Mouse (Mus musculus): ENCODE data around the gene Ddx20. TPM values are rescaled to one million over a fixed set of nuclear protein-coding genes. Genes with fewer than 3 reads are reported as not detected.

The Ddx20 gene
- total RNA-seq (2014; fragmentation: Nextera tagmentation) (27.8 and 30.0 TPM in 2 replicates), total RNA-seq (2017) (50.3 and 58.6 TPM in 2 replicates)

- ATAC-seq (replicated peaks; ENCODE audit: poor library complexity, severe bottlenecking): peak; percentile 89
Observed at GRCm38 (mm10) chr3:105687324-105688060, at the start of gene Ddx20. Gene Ddx20 (minus strand): TSS chr3:105687574.

- ATAC-seq (replicated peaks; ENCODE audit: poor library complexity, severe bottlenecking): no peak
Observed at GRCm38 (mm10) chr3:105737070-105737469, 49.7 kb upstream of the Ddx20 start.

GRCm38 (mm10) chr3:105736148-105736547 is 48.8 kb upstream of the Ddx20 start:
- ATAC-seq (replicated peaks; ENCODE audit: poor library complexity, severe bottlenecking): no peak

GRCm38 (mm10) chr3:105735285-105735684 is 47.9 kb upstream of the Ddx20 start:
- ATAC-seq (replicated peaks; ENCODE audit: poor library complexity, severe bottlenecking): no peak

GRCm38 (mm10) chr3:105733538-105733937 is 46.2 kb upstream of the Ddx20 start:
- no peak for ATAC-seq (replicated peaks; ENCODE audit: poor library complexity, severe bottlenecking)

DNA sequence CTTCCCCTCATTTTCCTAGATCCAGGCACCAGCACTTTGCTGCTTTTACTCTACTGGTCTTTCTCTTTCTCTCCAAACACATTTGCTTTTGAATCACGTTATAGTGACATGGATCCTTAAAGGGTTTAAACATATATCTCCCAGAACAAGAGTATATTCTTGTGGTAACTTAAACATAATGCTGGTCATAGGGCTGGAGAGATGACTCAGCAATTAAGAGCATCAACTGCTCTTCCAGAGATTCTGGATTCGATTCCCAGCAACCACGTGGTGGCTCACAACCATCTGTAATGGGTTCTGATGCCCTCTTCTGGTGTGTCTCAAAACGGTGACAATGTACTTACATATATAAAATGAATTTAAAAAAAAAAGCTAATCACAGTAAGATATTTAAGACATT is 45.0 kb upstream of the Ddx20 start:
- ATAC-seq (replicated peaks; ENCODE audit: poor library complexity, severe bottlenecking): no peak

DNA sequence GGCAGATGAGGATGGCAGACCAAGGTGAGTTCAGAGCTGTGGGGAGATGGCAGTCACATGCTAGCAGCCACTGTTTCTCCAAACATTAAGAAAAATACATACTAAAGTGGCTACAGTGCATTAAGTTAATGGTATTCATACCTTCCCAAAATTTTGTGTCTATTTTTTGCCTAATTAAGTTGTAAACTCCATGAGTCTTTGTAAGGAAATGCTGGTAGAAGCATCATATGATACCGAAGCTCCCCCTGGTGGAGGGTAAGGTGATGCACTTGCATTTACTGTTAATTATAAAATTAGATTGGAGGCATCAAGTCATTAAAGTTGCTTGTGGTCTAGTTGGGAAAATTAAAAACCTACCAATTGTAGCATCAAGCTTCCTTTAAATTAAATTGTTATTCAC is 38.7 kb upstream of the Ddx20 start:
- peak; percentile 50; the same call in 1 of the 2 replicates for ATAC-seq (replicated peaks; ENCODE audit: poor library complexity, severe bottlenecking)

DNA sequence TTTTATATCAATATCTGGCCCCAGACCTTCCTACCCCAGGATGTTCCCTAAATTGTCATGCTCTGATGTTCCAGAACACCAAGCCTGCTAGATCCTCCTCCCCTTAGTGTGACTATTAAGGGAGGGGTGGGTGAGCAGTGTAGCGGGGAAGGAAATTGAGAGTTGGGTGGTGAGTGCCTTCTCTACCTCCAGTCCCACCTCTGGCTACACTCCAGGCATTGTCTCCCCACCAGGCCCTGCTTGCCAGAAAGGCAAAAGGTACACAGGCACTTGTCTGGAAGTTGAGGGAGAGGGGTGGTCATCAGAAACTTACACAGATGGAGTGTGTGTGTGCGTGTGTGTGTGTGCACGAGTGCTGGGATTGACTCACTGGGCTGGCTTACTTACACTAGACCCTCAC is 35.1 kb upstream of the Ddx20 start:
- no peak for ATAC-seq (replicated peaks; ENCODE audit: poor library complexity, severe bottlenecking)

- peak; percentile 88 for ATAC-seq (replicated peaks; ENCODE audit: poor library complexity, severe bottlenecking)
Observed at GRCm38 (mm10) chr3:105721681-105722201, 34.4 kb upstream of the Ddx20 start.

- ATAC-seq (replicated peaks; ENCODE audit: poor library complexity, severe bottlenecking): no peak
Observed at GRCm38 (mm10) chr3:105720514-105720913, 33.1 kb upstream of the Ddx20 start.

GRCm38 (mm10) chr3:105719979-105720378 is 32.6 kb upstream of the Ddx20 start:
- ATAC-seq (replicated peaks; ENCODE audit: poor library complexity, severe bottlenecking): no peak

DNA sequence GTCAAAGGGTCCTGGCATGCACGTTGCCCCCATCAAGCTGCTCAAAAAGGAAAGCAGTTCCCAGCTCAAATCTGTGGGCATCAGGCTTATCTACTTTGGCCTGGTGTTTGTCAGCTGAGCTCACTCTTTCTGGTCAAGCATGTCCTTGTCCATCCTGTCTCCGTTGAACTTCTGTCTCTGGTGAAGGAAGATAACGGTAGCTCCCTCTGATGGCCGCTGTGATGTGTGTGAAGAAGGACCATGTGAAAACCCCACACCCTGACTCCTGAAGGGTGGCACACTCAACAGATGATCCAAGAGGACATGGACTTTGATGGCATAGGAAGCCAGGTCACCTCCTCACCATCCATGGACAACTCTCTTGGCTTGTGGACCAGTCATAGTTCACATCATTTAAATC is 31.4 kb upstream of the Ddx20 start:
- ATAC-seq (replicated peaks; ENCODE audit: poor library complexity, severe bottlenecking): no peak

DNA sequence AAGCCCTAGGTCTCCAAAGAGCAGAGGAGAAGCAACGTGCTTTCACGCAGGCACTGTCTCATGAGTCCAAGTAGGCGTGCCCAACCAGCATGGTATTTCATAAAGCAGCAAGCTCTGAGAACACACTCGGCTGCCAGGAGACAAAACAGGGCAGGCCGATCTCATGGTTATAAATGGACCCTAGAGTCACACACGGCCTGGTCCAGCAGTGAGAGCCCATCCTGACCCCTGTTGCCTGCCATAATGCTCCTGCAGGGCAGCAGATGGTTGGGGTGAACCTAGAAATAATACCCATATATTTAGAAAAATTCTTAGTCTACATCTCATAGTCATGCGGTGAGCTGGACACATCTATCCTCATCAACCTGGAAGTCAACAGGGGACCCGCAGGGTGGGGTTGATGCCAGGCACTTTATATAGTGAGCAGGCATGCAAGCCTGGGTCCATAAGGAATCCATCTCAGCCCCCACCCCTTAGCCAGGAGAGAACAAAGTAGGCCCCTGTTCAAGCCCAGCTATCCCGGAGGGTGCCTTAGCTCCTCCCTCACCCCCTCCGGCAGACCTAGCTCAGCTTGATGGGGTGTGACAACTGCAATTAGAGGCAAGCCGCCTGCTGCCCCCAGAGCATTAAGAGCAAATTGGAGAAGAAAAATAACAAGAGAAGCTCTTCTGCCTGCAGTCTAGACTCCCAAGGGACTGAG is 30.6 kb upstream of the Ddx20 start:
- ATAC-seq (replicated peaks; ENCODE audit: poor library complexity, severe bottlenecking): no peak

- ATAC-seq (replicated peaks; ENCODE audit: poor library complexity, severe bottlenecking): peak; percentile 28; the same call in 1 of the 2 replicates
Observed at GRCm38 (mm10) chr3:105716353-105717000, 29.1 kb upstream of the Ddx20 start.

DNA sequence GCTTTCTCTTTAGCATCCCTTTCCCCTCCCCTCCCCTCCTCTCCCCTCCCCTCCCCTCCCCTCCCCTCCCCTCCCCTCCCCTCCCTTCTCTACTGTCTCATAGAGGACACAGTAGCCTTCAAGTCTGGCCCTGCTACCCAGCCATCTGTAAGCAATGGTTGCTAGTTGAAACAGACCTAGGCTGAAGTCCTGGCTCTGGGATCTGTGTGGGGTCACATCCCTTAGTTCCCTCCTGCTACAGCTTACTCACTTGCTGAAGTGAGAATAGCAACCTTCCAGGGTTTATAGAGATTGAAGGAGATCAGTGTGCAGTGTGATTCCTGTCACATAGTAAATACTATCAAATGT is 27.4 kb upstream of the Ddx20 start:
- ATAC-seq (replicated peaks; ENCODE audit: poor library complexity, severe bottlenecking): no peak

- no peak for ATAC-seq (replicated peaks; ENCODE audit: poor library complexity, severe bottlenecking)
Observed at GRCm38 (mm10) chr3:105714091-105714819, 26.9 kb upstream of the Ddx20 start.

DNA sequence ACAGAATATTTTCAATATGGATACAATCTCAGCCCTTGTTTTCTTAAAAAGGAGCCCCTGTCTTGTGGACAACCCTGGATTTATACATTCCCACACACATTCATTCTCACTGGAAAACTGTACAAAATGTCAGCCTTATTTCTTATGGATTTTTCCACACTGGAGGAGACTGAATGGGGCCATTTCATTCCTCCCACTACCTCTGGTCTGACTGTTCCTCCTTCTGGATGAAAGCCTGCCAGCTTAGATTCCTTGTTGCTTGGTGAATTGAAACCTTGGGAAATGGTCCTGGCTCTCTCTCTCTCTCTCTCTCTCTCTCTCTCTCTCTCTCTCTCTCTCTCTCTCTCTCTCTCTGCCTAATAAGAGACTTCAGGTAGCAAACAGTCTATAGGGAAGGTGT is 25.5 kb upstream of the Ddx20 start:
- no peak for ATAC-seq (replicated peaks; ENCODE audit: poor library complexity, severe bottlenecking)

- no peak; the same call in 1 of the 2 replicates for ATAC-seq (replicated peaks; ENCODE audit: poor library complexity, severe bottlenecking)
Observed at GRCm38 (mm10) chr3:105711741-105712140, 24.4 kb upstream of the Ddx20 start.

- ATAC-seq (replicated peaks; ENCODE audit: poor library complexity, severe bottlenecking): no peak
Observed at GRCm38 (mm10) chr3:105710246-105710645, 22.9 kb upstream of the Ddx20 start.

DNA sequence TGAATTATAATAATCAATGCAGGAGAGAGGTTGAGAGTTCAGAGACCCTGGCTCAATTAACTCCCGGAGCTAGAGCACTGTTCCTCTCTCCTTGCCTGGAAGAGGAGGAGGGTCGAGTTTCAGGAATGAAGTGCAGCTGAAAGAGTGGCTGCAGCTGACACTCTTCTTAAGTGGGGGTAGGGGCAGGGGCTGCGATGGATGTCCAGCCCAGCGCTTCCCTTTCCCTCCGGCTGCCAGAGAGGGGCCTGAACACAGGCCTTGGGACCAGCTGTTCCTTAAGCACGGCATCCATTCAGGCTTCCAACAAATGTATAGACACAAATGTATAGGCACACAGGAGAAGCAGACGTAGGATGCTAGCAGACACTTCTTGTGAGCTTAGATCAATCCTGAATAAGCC is 20.2 kb upstream of the Ddx20 start:
- ATAC-seq (replicated peaks; ENCODE audit: poor library complexity, severe bottlenecking): no peak

All from granulocyte monocyte progenitor cell, adult 5-6 weeks (primary cell).